Mouse (Mus musculus) stomach, postnatal 0 days (tissue): Measurements from ENCODE around the gene Acad11.

Source experiments
- CTCF ChIP-seq: IDR thresholded peaks from 2 replicates; pipeline ENCODE4 v1.5.1; 2016; ENCODE audit warnings: antibody characterized with exemption, low read depth, mild to moderate bottlenecking, moderate library complexity
- EP300 ChIP-seq: optimal IDR thresholded peaks from 2 replicates; pipeline ENCODE3; 2016; ENCODE audit warnings: antibody characterized with exemption

GRCm38 (mm10) chr9:104109151-104109550 lies 46.0 kb downstream of the Acad11 start:
- no peak for TF ChIP-seq CTCF
- no peak for TF ChIP-seq EP300
